Mouse (Mus musculus) bone marrow, adult 2 months (tissue): ENCODE measurements around the gene Ppia.

Experiments
- CTCF ChIP-seq: fragments of 200-500 bp; IDR thresholded peaks from 2 replicates; pipeline ENCODE4 v1.5.1; 2011; ENCODE audit warnings: low read length, control low read depth; ENCODE audit not compliant: control insufficient read depth, insufficient read depth
- POLR2A ChIP-seq: fragments of 200-500 bp; IDR thresholded peaks from 2 replicates; pipeline ENCODE4 v1.6.1; 2011; ENCODE audit warnings: low read depth, mild to moderate bottlenecking, control low read depth, low read length, borderline replicate concordance; ENCODE audit not compliant: control insufficient read depth

GRCm38 (mm10) chr11:6420722-6421350 lies 5.6 kb downstream of the Ppia start:
- TF ChIP-seq CTCF (no peak), POLR2A (no peak)
